Mouse (Mus musculus): ENCODE results near the gene Fam219b. TPM values are rescaled to one million over a fixed set of nuclear protein-coding genes. Genes with fewer than 3 reads are reported as not detected.

Gene Fam219b
- total RNA-seq, 2 experiments from 2014 or later, result 3.3 to 5.6 TPM

DNA sequence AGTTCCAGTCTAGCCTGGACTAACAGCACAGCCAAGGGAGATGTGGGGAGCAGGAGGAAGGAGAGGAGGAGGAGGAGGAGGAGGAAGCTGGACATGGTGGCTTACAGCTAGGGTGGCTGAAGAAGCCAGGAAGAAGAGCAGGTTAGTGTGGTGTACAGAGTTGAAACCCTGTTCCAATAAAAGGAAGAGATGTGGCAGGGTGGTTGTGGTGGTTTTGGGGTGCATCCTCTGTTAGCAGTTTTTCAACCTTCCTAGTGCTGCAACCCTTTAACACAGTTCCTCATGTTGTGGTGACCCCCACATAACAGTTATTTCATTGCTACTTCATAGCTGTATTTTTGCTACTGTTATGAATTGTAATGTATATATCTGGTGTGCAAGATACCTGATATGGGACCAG is 12.9 kb upstream of the Fam219b start:
- DNase-seq, result no peak

DNA sequence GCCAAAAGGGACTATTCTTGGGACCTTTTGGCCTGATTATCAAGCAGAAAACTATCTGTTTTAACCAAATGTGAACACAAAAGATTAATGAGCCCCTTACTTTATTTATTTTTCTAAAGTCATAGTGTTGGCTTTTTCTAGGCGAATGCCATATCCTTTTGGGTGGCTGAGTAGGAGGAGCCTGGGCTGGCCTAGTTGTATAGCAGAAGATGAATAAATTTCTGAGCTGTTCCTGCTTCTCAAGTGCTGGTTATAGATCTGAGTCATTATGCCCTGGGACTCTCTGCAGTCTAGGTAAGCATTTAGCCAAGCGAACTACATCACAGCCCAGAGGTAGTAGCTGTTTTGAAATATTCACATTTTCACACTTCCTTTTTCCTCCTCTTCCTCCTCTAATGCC is 11.8 kb upstream of the Fam219b start:
- DNase-seq, result no peak

- DNase-seq, result no peak
Observed at GRCm38 (mm10) chr9:57526435-57526834, 10.9 kb upstream of the Fam219b start.

- no peak for DNase-seq
Observed at GRCm38 (mm10) chr9:57531946-57532345, 5.4 kb upstream of the Fam219b start.

DNA sequence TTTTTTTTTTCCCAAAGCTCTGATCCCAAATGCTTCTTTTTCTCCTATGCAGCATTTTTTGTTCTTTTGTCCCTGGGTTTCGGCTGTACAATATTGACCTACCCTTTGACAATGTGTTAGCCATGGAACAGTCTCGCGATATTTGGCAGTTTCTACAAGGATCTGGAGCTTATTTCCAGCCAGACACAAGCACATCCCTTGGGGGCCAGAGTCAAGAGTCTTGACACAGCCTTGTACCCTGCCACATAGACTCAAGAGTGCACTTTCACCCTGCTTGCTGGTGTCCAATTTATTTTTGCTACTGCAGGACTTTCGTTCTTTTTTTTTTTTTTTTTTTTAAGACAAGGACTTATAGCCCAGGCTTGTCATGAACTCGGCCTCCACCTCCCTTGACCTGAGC is 966 bp upstream of the Fam219b start:
- DNase-seq, result no peak

GRCm38 (mm10) chr9:57537728-57538181 is 427 bp downstream of the Fam219b start:
- DNase-seq, result no peak

DNA sequence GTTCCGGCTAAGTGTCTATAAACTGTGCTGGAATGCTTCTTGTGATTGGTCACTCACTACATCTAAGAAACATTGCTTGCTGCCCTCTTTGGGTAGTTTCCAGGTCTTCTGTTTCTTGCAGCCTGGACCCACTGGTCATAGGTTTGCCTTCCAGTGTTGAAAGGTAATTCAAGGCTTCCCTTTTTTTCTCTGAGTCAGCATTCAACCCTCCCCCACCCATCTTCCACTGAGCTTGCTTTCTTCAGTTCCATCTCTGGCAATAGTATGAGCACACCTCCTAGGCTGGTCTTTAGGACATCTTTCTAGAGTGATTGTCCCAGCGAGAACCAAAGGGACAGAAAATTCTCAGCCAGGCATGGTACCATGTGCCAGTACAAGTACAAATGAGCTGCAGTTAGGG is 2.2 kb downstream of the Fam219b start:
- DNase-seq, result no peak

- DNase-seq, result no peak
Observed at GRCm38 (mm10) chr9:57541312-57541711, 4.0 kb downstream of the Fam219b start.

DNA sequence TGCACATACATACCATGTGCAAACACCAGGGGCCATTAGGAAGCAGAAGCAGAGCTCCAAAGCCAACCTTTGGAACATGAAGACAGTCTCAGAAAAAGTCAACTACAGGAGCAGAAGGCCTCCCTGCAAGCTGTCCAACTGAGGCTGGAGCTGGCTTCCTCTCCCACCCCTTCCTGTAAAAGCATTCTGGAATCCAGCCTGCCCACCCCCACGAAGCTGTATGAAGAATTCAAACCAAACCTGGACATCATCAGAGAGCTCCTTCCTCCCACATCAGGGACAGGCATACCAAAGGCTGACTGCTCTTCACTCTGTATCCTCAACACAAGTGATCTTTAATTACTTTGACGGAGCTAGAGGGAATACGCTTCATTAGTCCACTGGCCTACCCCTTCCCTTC is 6.6 kb downstream of the Fam219b start:
- no peak for DNase-seq

GRCm38 (mm10) chr9:57547287-57547686 is 10.0 kb downstream of the Fam219b start:
- DNase-seq, result peak; percentile 80

- no peak for DNase-seq
Observed at GRCm38 (mm10) chr9:57547869-57548268, 10.5 kb downstream of the Fam219b start.

DNA sequence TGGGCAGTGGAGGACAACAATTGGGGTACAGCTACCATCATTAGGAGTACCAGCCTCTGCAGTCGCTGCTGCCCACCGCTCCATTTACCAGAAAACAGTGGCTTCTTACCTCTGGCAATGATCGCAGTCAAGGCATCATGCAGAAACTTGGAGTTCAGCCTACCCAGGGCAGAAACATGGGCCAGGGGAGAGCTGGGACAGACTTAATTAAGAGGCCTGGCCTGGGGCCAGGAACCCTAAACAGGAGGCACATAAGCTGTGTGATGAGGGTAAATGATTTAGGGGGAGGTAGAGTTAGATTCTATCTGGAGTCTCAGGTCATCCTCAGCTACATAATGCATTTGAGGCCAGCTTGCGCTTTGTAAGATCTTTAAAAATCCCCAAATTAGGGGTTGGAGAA is 11.9 kb downstream of the Fam219b start:
- no peak for DNase-seq

GRCm38 (mm10) chr9:57550126-57550862 is 13.0 kb downstream of the Fam219b start:
- peak; percentile 62 for DNase-seq

- DNase-seq, result peak; percentile 45
Observed at GRCm38 (mm10) chr9:57552139-57552887, 15.0 kb downstream of the Fam219b start, which contains the start of gene Mpi. Gene Mpi (minus strand): TSS chr9:57552763.

- DNase-seq, result no peak
Observed at GRCm38 (mm10) chr9:57553119-57553518, 15.8 kb downstream of the Fam219b start.

- no peak for DNase-seq
Observed at GRCm38 (mm10) chr9:57554753-57555152, 17.4 kb downstream of the Fam219b start.

DNA sequence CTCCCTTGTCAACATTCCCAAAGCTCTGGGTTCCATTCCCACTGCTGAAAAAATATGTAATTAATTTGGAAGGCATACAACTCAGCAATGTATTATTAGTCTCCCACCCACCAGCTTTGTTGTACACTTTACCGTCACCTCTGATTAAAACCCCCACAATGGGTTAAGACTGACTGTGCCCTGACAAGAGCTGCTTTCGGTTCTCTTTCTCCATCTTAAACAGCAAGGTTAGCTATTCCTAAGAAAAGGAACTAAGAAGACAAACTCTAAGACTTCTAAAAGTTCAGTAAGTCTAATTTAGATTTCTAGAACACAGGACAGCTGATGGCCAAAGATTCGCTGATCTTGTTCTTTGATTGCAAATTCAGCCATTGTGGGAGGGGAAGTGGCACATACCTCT is 19.9 kb downstream of the Fam219b start:
- no peak for DNase-seq

GRCm38 (mm10) chr9:57558625-57559024 is 21.3 kb downstream of the Fam219b start:
- no peak for DNase-seq

- DNase-seq, result no peak
Observed at GRCm38 (mm10) chr9:57559568-57559967, 22.2 kb downstream of the Fam219b start.

- no peak for DNase-seq
Observed at GRCm38 (mm10) chr9:57560263-57560662, 22.9 kb downstream of the Fam219b start.

- peak; percentile 92 for DNase-seq
Observed at GRCm38 (mm10) chr9:57560861-57561710, 23.8 kb downstream of the Fam219b start, which contains the start of gene Scamp2. Gene Scamp2 (plus strand): TSS chr9:57560943.

- no peak for DNase-seq
Observed at GRCm38 (mm10) chr9:57561711-57562099, 24.4 kb downstream of the Fam219b start.

Data from gastrocnemius, postnatal 25 days (tissue).